Mouse (Mus musculus) heart, embryonic 12.5 days (tissue): ENCODE data around the gene Lrrc63. TPM values are rescaled to one million over a fixed set of nuclear protein-coding genes. Genes with fewer than 3 reads are reported as not detected.

Experiments
- ATAC-seq: fragments of 200-750 bp; cut with Nextera tagmentation; 2 replicates; pipeline ENCODE4 v1.8.0; 2017; ENCODE audit warnings: moderate TSS enrichment, moderate library complexity; ENCODE audit not compliant: insufficient number of reproducible peaks, low FRiP score
- H3K27ac ChIP-seq: fragments of 300-500 bp; sonication (generic); 2 replicates; pipeline ENCODE4 v1.5.1; 2016; ENCODE audit warnings: mild to moderate bottlenecking, moderate library complexity; ENCODE audit not compliant: poor library complexity, severe bottlenecking
- H3K27me3 ChIP-seq: fragments of 300-500 bp; sonication (generic); replicated peaks from 2 replicates; pipeline ENCODE4 v1.6.1; 2016; ENCODE audit warnings: mild to moderate bottlenecking, moderate library complexity
- H3K36me3 ChIP-seq: fragments of 300-500 bp; sonication (generic); 2 replicates; pipeline ENCODE4 v1.6.1; 2016; ENCODE audit warnings: mild to moderate bottlenecking, moderate library complexity
- H3K4me1 ChIP-seq: fragments of 300-500 bp; sonication (generic); replicated peaks from 2 replicates; pipeline ENCODE4 v1.6.1; 2016; ENCODE audit warnings: mild to moderate bottlenecking
- H3K4me2 ChIP-seq: fragments of 300-500 bp; sonication (generic); 2 replicates; pipeline ENCODE4 v1.6.1; 2016; ENCODE audit warnings: mild to moderate bottlenecking, moderate library complexity
- H3K4me3 ChIP-seq: fragments of 300-500 bp; sonication (generic); 2 replicates; pipeline ENCODE4 v1.5.1; 2016; ENCODE audit warnings: mild to moderate bottlenecking
- H3K9ac ChIP-seq: fragments of 300-500 bp; sonication (generic); 2 replicates; pipeline ENCODE4 v1.6.1; 2016; ENCODE audit warnings: mild to moderate bottlenecking, moderate library complexity
- H3K9me3 ChIP-seq: fragments of 300-500 bp; sonication (generic); replicated peaks from 2 replicates; pipeline ENCODE4 v1.6.1; 2016; ENCODE audit warnings: mild to moderate bottlenecking, moderate library complexity
- WGBS: fragments of 180-500 bp; shearing (Covaris S2); methylation state at CpG from one replicate; pipeline ENCODE4 v1.1.7; 2016; 5-methylcytosine and 5-hydroxymethylcytosine counted together
- polyA plus RNA-seq: library from polyadenylated mRNA; unstranded; fragments of >200 nt; fragmentation: Nextera tagmentation; extraction: Ambion mirVana; gene quantifications from 2 replicates; pipeline ENCODE4 v1.2.1, GENCODE M21; 2016

Gene Lrrc63
- polyA plus RNA-seq, 1 experiment from 2014 or later = not detected

GRCm38 (mm10) chr14:75136119-75136966 lies 5.7 kb upstream of the Lrrc63 start:
- H3K27ac ChIP-seq = peak overlapping the region; percentile 13; the same call in 1 of the 2 replicates
- peaks cover 10% of the 10 kb centered on the region for H3K4me1 ChIP-seq
- H3K9ac ChIP-seq = peak overlapping the region; percentile 31; the same call in 1 of the 2 replicates
- 54% methylated on average over 25 of the region's 25 CpGs for WGBS
- peak overlapping the region; percentile 18; the same call in 1 of the 2 replicates for H3K4me3 ChIP-seq
- no peak for ATAC-seq
- H3K27me3 ChIP-seq = peaks cover 4% of the 10 kb centered on the region; the same call in 1 of the 2 replicates
- peak overlapping the region; percentile 47 for H3K4me2 ChIP-seq
- H3K9me3 ChIP-seq = no peaks in the 10 kb centered on the region
- no peaks in the 10 kb centered on the region for H3K36me3 ChIP-seq

DNA sequence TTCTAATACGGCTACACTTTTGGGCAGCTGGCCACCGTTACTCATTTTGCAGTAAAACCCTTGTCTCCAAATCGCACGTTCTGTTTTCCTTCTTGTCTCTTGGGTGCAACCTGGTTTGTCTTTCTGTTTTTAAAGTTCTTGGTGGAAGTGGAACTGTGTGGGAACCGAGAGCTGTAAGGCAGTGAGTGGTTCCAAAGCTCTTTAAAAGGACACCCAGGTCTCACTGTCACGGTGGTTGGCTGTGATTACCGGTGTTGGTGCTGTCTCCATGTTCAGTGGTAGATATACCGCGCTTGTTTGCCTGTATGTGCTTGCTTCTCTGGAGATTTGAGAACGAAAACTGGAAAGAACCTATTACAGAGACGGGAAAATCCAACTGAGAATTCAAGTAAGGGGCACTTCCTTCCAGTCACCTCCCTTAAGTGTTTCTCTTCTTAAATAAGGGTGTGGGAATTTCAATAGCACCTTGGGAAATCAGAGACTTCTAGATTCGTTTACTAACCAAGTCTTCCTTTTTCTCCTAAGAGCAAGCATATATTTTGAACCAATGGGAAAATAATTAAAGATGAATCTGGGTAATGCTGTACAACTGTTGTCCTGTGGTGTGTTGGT lies 749 bp upstream of the Lrrc63 start:
- Histone ChIP-seq H3K4me1 (no peaks in the 10 kb centered on the region), H3K27me3 (no peaks in the 10 kb centered on the region), H3K4me2 (peak overlapping the region; percentile 91), H3K9me3 (no peaks in the 10 kb centered on the region), H3K4me3 (peak overlapping the region; percentile 58), H3K36me3 (no peaks in the 10 kb centered on the region), H3K9ac (peak overlapping the region; percentile 64; the same call in 1 of the 2 replicates), H3K27ac (no peak overlapping the region)
- no peak for ATAC-seq
- WGBS = 4% methylated on average over 12 of the region's 12 CpGs

GRCm38 (mm10) chr14:75121658-75122057 lies 9.0 kb downstream of the Lrrc63 start:
- no peaks in the 10 kb centered on the region for H3K9me3 ChIP-seq
- H3K9ac ChIP-seq = no peak overlapping the region
- no peak overlapping the region for H3K4me3 ChIP-seq
- no peaks in the 10 kb centered on the region for H3K27me3 ChIP-seq
- no peak overlapping the region for H3K4me2 ChIP-seq
- 81% methylated on average over 8 of the region's 8 CpGs for WGBS
- ATAC-seq = no peak
- no peaks in the 10 kb centered on the region for H3K36me3 ChIP-seq
- no peaks in the 10 kb centered on the region for H3K4me1 ChIP-seq
- H3K27ac ChIP-seq = no peak overlapping the region

- no peak overlapping the region for H3K27ac ChIP-seq
- no peak overlapping the region for H3K4me3 ChIP-seq
- no peaks in the 10 kb centered on the region for H3K36me3 ChIP-seq
- WGBS = 76% methylated on average over 5 of the region's 5 CpGs
- H3K27me3 ChIP-seq = no peaks in the 10 kb centered on the region
- H3K9ac ChIP-seq = no peak overlapping the region
- no peak for ATAC-seq
- no peaks in the 10 kb centered on the region for H3K9me3 ChIP-seq
- no peak overlapping the region for H3K4me2 ChIP-seq
- H3K4me1 ChIP-seq = no peaks in the 10 kb centered on the region
Measured at GRCm38 (mm10) chr14:75102956-75103355, 27.7 kb downstream of the Lrrc63 start.

GRCm38 (mm10) chr14:75077946-75078345 lies 52.7 kb downstream of the Lrrc63 start:
- H3K4me1 ChIP-seq = 0 out of 2 replicates have a peak, but pooled peaks cover 3% of the 10 kb centered on the region
- no peaks in the 10 kb centered on the region for H3K36me3 ChIP-seq
- no peak overlapping the region for H3K27ac ChIP-seq
- no peaks in the 10 kb centered on the region for H3K9me3 ChIP-seq
- no peak overlapping the region for H3K9ac ChIP-seq
- WGBS = 75% methylated on average over 6 of the region's 6 CpGs
- no peak for ATAC-seq
- H3K27me3 ChIP-seq = no peaks in the 10 kb centered on the region
- no peak overlapping the region for H3K4me3 ChIP-seq
- no peak overlapping the region for H3K4me2 ChIP-seq

DNA sequence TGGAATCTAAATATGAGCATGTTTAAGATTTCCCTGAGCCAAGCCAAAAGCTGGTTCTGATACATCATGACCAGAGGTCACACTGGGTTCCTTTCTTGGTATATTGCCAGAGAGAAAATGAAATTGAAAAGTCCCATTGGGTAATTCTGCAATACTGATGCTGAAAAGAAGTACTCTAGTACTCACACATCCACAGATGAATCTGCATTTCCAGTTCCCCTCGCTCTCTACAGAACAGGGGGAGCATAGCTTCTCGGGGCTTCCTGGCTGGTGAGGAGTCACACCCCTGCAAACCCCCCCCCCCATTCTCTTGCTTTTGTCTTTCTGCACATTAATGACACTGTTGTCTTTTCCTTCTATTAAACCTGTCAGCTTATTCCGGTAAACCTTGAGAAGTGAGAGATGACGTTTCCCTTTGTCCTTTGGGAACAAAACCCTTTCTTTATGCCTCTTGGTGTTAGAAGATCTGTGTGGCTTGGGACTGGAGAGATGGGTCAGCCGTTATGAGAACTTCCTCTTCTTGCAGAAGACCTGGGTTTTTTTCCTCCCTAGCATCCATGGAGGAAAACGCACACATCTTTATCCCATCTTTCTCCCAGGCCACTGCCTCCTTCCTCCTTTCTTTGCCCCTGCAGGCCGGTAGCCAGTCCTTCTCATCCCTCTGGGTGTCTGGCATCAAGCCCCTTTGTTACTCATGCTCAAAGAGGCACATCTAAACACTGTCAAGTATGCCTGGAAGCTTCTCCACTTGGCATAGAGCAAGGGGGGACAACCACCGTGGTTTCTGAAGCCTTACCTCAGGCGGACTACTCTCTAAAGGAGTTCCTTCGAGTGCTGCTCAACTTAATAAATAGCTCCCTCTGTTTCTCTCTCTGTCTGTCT lies 55.1 kb downstream of the Lrrc63 start:
- Histone ChIP-seq H3K27ac (no peak overlapping the region), H3K9me3 (no peaks in the 10 kb centered on the region), H3K4me1 (0 out of 2 replicates have a peak, but pooled peaks cover 8% of the 10 kb centered on the region), H3K27me3 (no peaks in the 10 kb centered on the region), H3K4me2 (no peak overlapping the region), H3K9ac (no peak overlapping the region), H3K4me3 (no peak overlapping the region), H3K36me3 (no peaks in the 10 kb centered on the region)
- 70% methylated on average over 10 of the region's 10 CpGs for WGBS
- no peak for ATAC-seq

GRCm38 (mm10) chr14:75071091-75071490 lies 59.6 kb downstream of the Lrrc63 start:
- 54% methylated on average over 15 of the region's 15 CpGs for WGBS
- Histone ChIP-seq H3K36me3 (no peaks in the 10 kb centered on the region), H3K4me3 (no peak overlapping the region), H3K27me3 (no peaks in the 10 kb centered on the region), H3K4me1 (0 out of 2 replicates have a peak, but pooled peaks cover 5% of the 10 kb centered on the region), H3K9ac (no peak overlapping the region), H3K27ac (no peak overlapping the region), H3K9me3 (no peaks in the 10 kb centered on the region), H3K4me2 (no peak overlapping the region)
- no peak for ATAC-seq

GRCm38 (mm10) chr14:75069356-75069979 lies 61.2 kb downstream of the Lrrc63 start:
- WGBS = 63% methylated on average over 7 of the region's 7 CpGs
- Histone ChIP-seq H3K36me3 (no peaks in the 10 kb centered on the region), H3K9ac (no peak overlapping the region), H3K4me2 (no peak overlapping the region), H3K4me1 (0 out of 2 replicates have a peak, but pooled peaks cover 5% of the 10 kb centered on the region), H3K4me3 (no peak overlapping the region), H3K27me3 (no peaks in the 10 kb centered on the region), H3K27ac (no peak overlapping the region), H3K9me3 (no peaks in the 10 kb centered on the region)
- ATAC-seq = no peak

GRCm38 (mm10) chr14:75068430-75069112 lies 62.1 kb downstream of the Lrrc63 start:
- H3K4me2 ChIP-seq = no peak overlapping the region
- WGBS = 79% methylated on average over 18 of the region's 19 CpGs

GRCm38 (mm10) chr14:75065211-75065610 lies 65.5 kb downstream of the Lrrc63 start:
- Histone ChIP-seq H3K9me3 (no peaks in the 10 kb centered on the region), H3K9ac (no peak overlapping the region), H3K27ac (no peak overlapping the region), H3K4me1 (peaks cover 9% of the 10 kb centered on the region), H3K27me3 (no peaks in the 10 kb centered on the region), H3K4me2 (no peak overlapping the region), H3K4me3 (no peak overlapping the region), H3K36me3 (no peaks in the 10 kb centered on the region)
- WGBS = 88% methylated on average over 5 of the region's 5 CpGs
- ATAC-seq = no peak

More at GRCm38 (mm10) chr14:75068430-75069112, 62.1 kb downstream of the Lrrc63 start:
- H3K27me3 ChIP-seq = no peaks in the 10 kb centered on the region
- 0 out of 2 replicates have a peak, but pooled peaks cover 5% of the 10 kb centered on the region for H3K4me1 ChIP-seq
- no peak overlapping the region for H3K4me3 ChIP-seq
- no peak overlapping the region for H3K9ac ChIP-seq
- no peaks in the 10 kb centered on the region for H3K36me3 ChIP-seq
- ATAC-seq = no peak
- no peak overlapping the region for H3K27ac ChIP-seq
- no peaks in the 10 kb centered on the region for H3K9me3 ChIP-seq
